Mouse (Mus musculus): ENCODE measurements around the gene Vmn1r183. TPM values are rescaled to one million over a fixed set of nuclear protein-coding genes. Genes with fewer than 3 reads are reported as not detected.
"Not testable (repeated sequence)": the region's sequence is repeated elsewhere in the genome, so short reads cannot be mapped to it uniquely, and the experiment has no call there.

The Vmn1r183 gene
- total RNA-seq (2017) = not detected in 2 replicates

GRCm38 (mm10) chr7:24052660-24053304, at the start of gene Vmn1r183:
TSS of gene Vmn1r183 (plus strand) at chr7:24053254.
- ATAC-seq (replicated peaks in 1 of 2; ENCODE audit: insufficient read depth in 1 of 2, low FRiP score in 2 of 2, low TSS enrichment in 1 of 2, low read depth in 1 of 2, poor library complexity in 2 of 2, severe bottlenecking in 2 of 2) = no peak

- not testable (repeated sequence) for ATAC-seq (replicated peaks in 1 of 2; ENCODE audit: insufficient read depth in 1 of 2, low FRiP score in 2 of 2, low TSS enrichment in 1 of 2, low read depth in 1 of 2, poor library complexity in 2 of 2, severe bottlenecking in 2 of 2)
Observed at GRCm38 (mm10) chr7:24074424-24074823, 21.4 kb downstream of the Vmn1r183 start.

GRCm38 (mm10) chr7:24081634-24082431, 28.8 kb downstream of the Vmn1r183 start, which contains the start of gene Zfp180:
TSS of gene Zfp180 (plus strand) at chr7:24081924.
- ATAC-seq (replicated peaks in 1 of 2; ENCODE audit: insufficient read depth in 1 of 2, low FRiP score in 2 of 2, low TSS enrichment in 1 of 2, low read depth in 1 of 2, poor library complexity in 2 of 2, severe bottlenecking in 2 of 2) = peak; percentile 92 to 94

- ATAC-seq (replicated peaks in 1 of 2; ENCODE audit: insufficient read depth in 1 of 2, low FRiP score in 2 of 2, low TSS enrichment in 1 of 2, low read depth in 1 of 2, poor library complexity in 2 of 2, severe bottlenecking in 2 of 2) = 0 out of 4 replicates have a peak, but pooled peaks of 1 of the 2 experiments have one; percentile 6
Observed at GRCm38 (mm10) chr7:24082457-24083235, 29.6 kb downstream of the Vmn1r183 start.

GRCm38 (mm10) chr7:24086871-24087270, 33.8 kb downstream of the Vmn1r183 start:
- ATAC-seq (replicated peaks in 1 of 2; ENCODE audit: insufficient read depth in 1 of 2, low FRiP score in 2 of 2, low TSS enrichment in 1 of 2, low read depth in 1 of 2, poor library complexity in 2 of 2, severe bottlenecking in 2 of 2) = no peak

GRCm38 (mm10) chr7:24087485-24088125, 34.6 kb downstream of the Vmn1r183 start:
- ATAC-seq (replicated peaks in 1 of 2; ENCODE audit: insufficient read depth in 1 of 2, low FRiP score in 2 of 2, low TSS enrichment in 1 of 2, low read depth in 1 of 2, poor library complexity in 2 of 2, severe bottlenecking in 2 of 2) = no peak

GRCm38 (mm10) chr7:24104403-24104802, 51.3 kb downstream of the Vmn1r183 start:
- no peak for ATAC-seq (replicated peaks in 1 of 2; ENCODE audit: insufficient read depth in 1 of 2, low FRiP score in 2 of 2, low TSS enrichment in 1 of 2, low read depth in 1 of 2, poor library complexity in 2 of 2, severe bottlenecking in 2 of 2)

- ATAC-seq (replicated peaks in 1 of 2; ENCODE audit: insufficient read depth in 1 of 2, low FRiP score in 2 of 2, low TSS enrichment in 1 of 2, low read depth in 1 of 2, poor library complexity in 2 of 2, severe bottlenecking in 2 of 2) = 0 out of 4 replicates have a peak, but pooled peaks of 1 of the 2 experiments have one; percentile 17
Observed at GRCm38 (mm10) chr7:24105144-24105703, 52.2 kb downstream of the Vmn1r183 start.

- no peak for ATAC-seq (replicated peaks in 1 of 2; ENCODE audit: insufficient read depth in 1 of 2, low FRiP score in 2 of 2, low TSS enrichment in 1 of 2, low read depth in 1 of 2, poor library complexity in 2 of 2, severe bottlenecking in 2 of 2)
Observed at GRCm38 (mm10) chr7:24110839-24111238, 57.8 kb downstream of the Vmn1r183 start.

- no peak for ATAC-seq (replicated peaks in 1 of 2; ENCODE audit: insufficient read depth in 1 of 2, low FRiP score in 2 of 2, low TSS enrichment in 1 of 2, low read depth in 1 of 2, poor library complexity in 2 of 2, severe bottlenecking in 2 of 2)
Observed at GRCm38 (mm10) chr7:24111772-24112155, 58.7 kb downstream of the Vmn1r183 start.

GRCm38 (mm10) chr7:24112156-24112856, 59.3 kb downstream of the Vmn1r183 start, which contains the start of gene Zfp112:
TSS of gene Zfp112 (plus strand) at chr7:24112314.
- peak; percentile 49 to 62 for ATAC-seq (replicated peaks in 1 of 2; ENCODE audit: insufficient read depth in 1 of 2, low FRiP score in 2 of 2, low TSS enrichment in 1 of 2, low read depth in 1 of 2, poor library complexity in 2 of 2, severe bottlenecking in 2 of 2)

GRCm38 (mm10) chr7:24113001-24113400, 59.9 kb downstream of the Vmn1r183 start:
- ATAC-seq (replicated peaks in 1 of 2; ENCODE audit: insufficient read depth in 1 of 2, low FRiP score in 2 of 2, low TSS enrichment in 1 of 2, low read depth in 1 of 2, poor library complexity in 2 of 2, severe bottlenecking in 2 of 2) = peak; percentile 73 to 75

Other genes starting within 250 kb of the Vmn1r183 start
- not detected in 2 replicates for gene Vmn1r175, start 242.6 kb upstream of the Vmn1r183 start, total RNA-seq (2017)
- gene Vmn1r176, start 215.9 kb upstream of the Vmn1r183 start, total RNA-seq (2017) = not detected in 2 replicates
- not detected in 2 replicates for gene Vmn1r177, start 186.8 kb upstream of the Vmn1r183 start, total RNA-seq (2017)
- gene Vmn1r178, start 161.2 kb upstream of the Vmn1r183 start, total RNA-seq (2017) = not detected in 2 replicates
- not detected in 2 replicates for gene Vmn1r179, start 126.3 kb upstream of the Vmn1r183 start, total RNA-seq (2017)
- gene Vmn1r180, start 102.6 kb upstream of the Vmn1r183 start, total RNA-seq (2017) = not detected in 2 replicates
- not detected in 2 replicates for gene Vmn1r181, start 78.6 kb upstream of the Vmn1r183 start, total RNA-seq (2017)
- not detected in 2 replicates for gene V1rd19, start 51.6 kb upstream of the Vmn1r183 start, total RNA-seq (2017)
- 12.1 and 12.9 TPM in 2 replicates for gene Zfp180, start 28.7 kb downstream of the Vmn1r183 start, total RNA-seq (2017)
- gene Zfp112, start 59.1 kb downstream of the Vmn1r183 start, total RNA-seq (2017) = 0.60 and 1.1 TPM in 2 replicates
- 10.6 and 19.4 TPM in 2 replicates for gene Zfp235, start 80.9 kb downstream of the Vmn1r183 start, total RNA-seq (2017)
- 2.7 and 2.8 TPM in 2 replicates for gene Zfp114, start 121.8 kb downstream of the Vmn1r183 start, total RNA-seq (2017)
- gene Zfp111, start 158.2 kb downstream of the Vmn1r183 start, total RNA-seq (2017) = 13.8 and 15.4 TPM in 2 replicates
- 10.6 and 12.9 TPM in 2 replicates for gene Zfp109, start 184.3 kb downstream of the Vmn1r183 start, total RNA-seq (2017)
- gene Zfp108, start 201.5 kb downstream of the Vmn1r183 start, total RNA-seq (2017) = 2.0 and 4.6 TPM in 2 replicates
- 5.1 and 9.1 TPM in 2 replicates for gene Zfp93, start 217.2 kb downstream of the Vmn1r183 start, total RNA-seq (2017)
- 23.2 and 24.6 TPM in 2 replicates for gene Zfp61, start 248.0 kb downstream of the Vmn1r183 start, total RNA-seq (2017)